Mouse (Mus musculus) embryo, embryonic 10 days (tissue): ENCODE measurements at regions not wholly inside any gene's neighbourhood (a gene's known extent, or its start where the extent isn't known, plus 50 kb on each side); places are given as distances from the start of the nearest gene placed in this dataset.

ENCODE experiments used
- DNase-seq: peaks from one replicate; pipeline ENCODE4 v3.0.0-alpha.2; 2015; ENCODE audit warnings: low spot score

DNA sequence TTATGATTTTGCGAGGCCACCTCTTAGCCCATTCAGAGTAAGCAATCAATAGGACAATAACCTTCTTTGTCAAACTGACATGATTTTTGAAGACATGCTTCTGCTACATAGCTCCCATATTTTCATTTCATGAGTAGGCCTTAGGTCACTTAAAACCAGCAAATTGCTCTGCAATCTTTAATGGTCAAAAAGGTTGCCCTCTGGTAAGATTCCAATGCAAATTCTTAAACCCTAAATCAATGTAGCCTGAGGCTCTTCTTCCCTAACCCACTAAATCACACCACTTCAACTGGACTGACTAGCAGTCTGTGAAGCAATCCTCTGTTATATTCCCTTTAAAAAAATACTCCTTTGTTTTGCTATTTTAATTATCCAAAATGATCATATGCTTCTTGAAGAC, 1359.0 kb upstream of the Nudt12 start:
- DNase-seq = no peak

DNA sequence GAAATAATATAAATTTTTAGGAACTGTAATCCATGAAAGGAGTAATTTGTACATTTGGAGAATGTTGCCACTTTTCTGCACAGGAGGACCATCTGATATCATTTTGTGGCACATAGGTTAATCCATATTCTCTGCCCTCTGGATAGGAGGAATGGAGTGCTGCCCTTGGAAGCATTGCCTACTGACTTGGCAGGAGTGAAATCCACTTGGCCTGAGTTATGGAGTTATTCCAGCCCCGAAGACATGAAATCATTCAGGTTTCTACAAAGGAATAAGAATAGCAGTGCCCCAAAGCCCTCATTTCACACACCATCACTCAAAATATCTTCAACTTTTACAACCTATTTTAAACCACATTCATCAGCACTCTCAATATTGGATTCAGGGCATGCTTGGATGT, 1342.2 kb upstream of the Nudt12 start:
- no peak for DNase-seq

DNA sequence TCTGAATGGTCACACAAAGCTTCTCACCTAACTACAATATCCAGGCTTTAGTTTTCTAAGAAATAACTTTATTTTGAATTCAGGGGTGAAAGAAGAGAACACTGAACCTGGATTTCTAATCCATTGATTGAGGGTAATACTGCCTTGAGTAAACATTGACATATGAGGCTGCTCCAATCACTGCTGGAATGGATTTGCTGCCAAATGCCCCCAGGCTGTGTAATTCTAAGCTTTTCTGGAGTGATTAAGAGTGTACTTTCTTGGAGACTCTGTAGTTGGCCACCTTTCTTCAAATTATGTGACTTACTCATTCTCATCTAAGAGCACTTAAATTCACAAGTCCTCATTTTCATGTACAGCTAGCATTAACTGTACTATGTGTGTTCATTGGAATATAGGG, 1331.5 kb upstream of the Nudt12 start:
- peak; percentile 6 for DNase-seq

DNA sequence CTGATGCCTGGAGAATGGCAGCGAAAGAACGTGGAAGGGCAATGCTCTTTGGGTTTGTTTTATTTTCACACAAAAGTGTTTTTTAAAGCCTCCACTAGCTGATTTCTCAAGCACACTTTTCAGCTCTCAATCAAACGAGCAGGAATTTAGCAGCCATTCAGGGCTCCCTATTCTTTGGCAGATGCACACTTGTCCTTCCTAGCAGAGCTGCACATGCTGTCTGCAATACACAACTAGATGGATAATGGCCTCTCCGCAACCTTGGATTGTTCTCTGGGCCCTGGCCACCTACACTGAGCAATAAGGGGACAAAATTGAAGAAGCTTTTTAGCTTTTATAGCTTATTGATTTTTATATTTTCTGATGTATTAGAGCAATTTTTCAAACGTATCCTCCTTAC, 1324.5 kb upstream of the Nudt12 start:
- peak; percentile 5 for DNase-seq

- no peak for DNase-seq
Measured at GRCm38 (mm10) chr17:60321046-60321445, 1307.9 kb upstream of the Nudt12 start.
